Mouse (Mus musculus) C2C12 (cell line): ENCODE data around the gene Acsbg2. TPM values are rescaled to one million over a fixed set of nuclear protein-coding genes. Genes with fewer than 3 reads are reported as not detected.

Experiments used
- H3K27me3 ChIP-seq: one replicate; pipeline ENCODE4 v1.6.1; 2011; ENCODE audit not compliant: control insufficient read depth, insufficient read depth, insufficient read length
- H3K36me3 ChIP-seq: one replicate; pipeline ENCODE4 v1.6.1; 2011; ENCODE audit not compliant: control insufficient read depth, insufficient read depth
- H3K4me3 ChIP-seq: one replicate; pipeline ENCODE4 v1.5.1; 2011; ENCODE audit warnings: mild to moderate bottlenecking, control low read depth; ENCODE audit not compliant: poor library complexity, insufficient read depth, severe bottlenecking
- H3K79me2 ChIP-seq: one replicate; pipeline ENCODE4 v1.6.1; 2011; ENCODE audit not compliant: control insufficient read depth, insufficient read depth
- H3K79me3 ChIP-seq: one replicate; pipeline ENCODE4 v1.6.1; 2011; ENCODE audit warnings: low read depth, control low read depth
- H3ac ChIP-seq: one replicate; pipeline ENCODE3; 2011; ENCODE audit warnings: low read depth; ENCODE audit not compliant: control insufficient read depth, insufficient read length
- CEBPB ChIP-seq: IDR thresholded peaks from one replicate; pipeline ENCODE4 v1.6.1; 2011; ENCODE audit warnings: low read depth, mild to moderate bottlenecking, control low read depth, moderate library complexity
- CTCF ChIP-seq: IDR thresholded peaks from one replicate; pipeline ENCODE4 v1.5.1; 2011; ENCODE audit not compliant: control insufficient read depth, insufficient read depth, insufficient read length
- FOSL1 ChIP-seq: IDR thresholded peaks from one replicate; pipeline ENCODE4 v1.8.0; 2011; ENCODE audit warnings: mild to moderate bottlenecking, low read length; ENCODE audit not compliant: poor library complexity, insufficient read depth, severe bottlenecking
- MAX ChIP-seq: IDR thresholded peaks from one replicate; pipeline ENCODE4 v1.6.1; 2011; ENCODE audit warnings: mild to moderate bottlenecking, control low read depth
- MYOD1 ChIP-seq: IDR thresholded peaks from one replicate; pipeline ENCODE4 v1.6.1; 2011; ENCODE audit warnings: low read depth; ENCODE audit not compliant: control insufficient read depth, insufficient read length
- MYOG ChIP-seq: IDR thresholded peaks from one replicate; pipeline ENCODE4 v1.6.1; 2011; ENCODE audit not compliant: control insufficient read depth, insufficient read length; ENCODE audit errors: extremely low read depth
- USF1 ChIP-seq: IDR thresholded peaks from one replicate; pipeline ENCODE4 v1.6.1; 2011; ENCODE audit warnings: low read depth, mild to moderate bottlenecking, control low read depth, moderate library complexity
- polyA plus RNA-seq: library from polyadenylated mRNA; unstranded; fragments of >200 nt; fragmentation: generic; extraction: Trizol; gene quantifications from one replicate; pipeline ENCODE4 v1.2.1, GENCODE M21; 2012; ENCODE audit warnings: missing spikeins

The Acsbg2 gene
- polyA plus RNA-seq, 1 experiment = not detected

DNA sequence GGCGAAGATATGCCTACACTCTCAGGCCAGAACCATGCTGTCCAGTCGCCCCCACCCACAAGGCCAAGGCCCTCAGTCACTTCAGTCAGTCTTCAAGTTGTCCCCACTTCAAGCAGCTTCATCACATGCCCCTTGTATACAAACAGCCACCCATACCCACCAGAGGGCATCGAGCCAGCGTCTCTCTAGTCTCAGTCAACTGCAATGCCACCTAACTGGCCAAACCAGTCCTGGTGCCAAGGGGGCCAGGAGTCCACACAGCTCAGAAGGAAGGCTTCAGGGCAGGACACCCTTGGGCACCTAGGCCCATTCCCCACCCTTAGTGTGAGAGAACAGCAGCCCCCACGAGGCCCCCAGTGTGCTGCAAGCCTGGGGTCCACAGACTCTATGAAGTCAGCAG is 32.8 kb upstream of the Acsbg2 start:
- Histone ChIP-seq H3K79me2 (peaks cover 42% of the 10 kb centered on the region), H3ac (no peak overlapping the region), H3K27me3 (no peaks in the 10 kb centered on the region), H3K4me3 (no peak overlapping the region), H3K79me3 (peaks cover 2% of the 10 kb centered on the region), H3K36me3 (peaks cover 25% of the 10 kb centered on the region)
- TF ChIP-seq MYOD1 (no peak), CTCF (no peak), MYOG (no peak), MAX (no peak), CEBPB (no peak), FOSL1 (no peak), USF1 (no peak)

- Histone ChIP-seq H3K36me3 (peaks cover 29% of the 10 kb centered on the region), H3K27me3 (no peaks in the 10 kb centered on the region)
Measured at GRCm38 (mm10) chr17:56906166-56906565, 31.9 kb upstream of the Acsbg2 start.

DNA sequence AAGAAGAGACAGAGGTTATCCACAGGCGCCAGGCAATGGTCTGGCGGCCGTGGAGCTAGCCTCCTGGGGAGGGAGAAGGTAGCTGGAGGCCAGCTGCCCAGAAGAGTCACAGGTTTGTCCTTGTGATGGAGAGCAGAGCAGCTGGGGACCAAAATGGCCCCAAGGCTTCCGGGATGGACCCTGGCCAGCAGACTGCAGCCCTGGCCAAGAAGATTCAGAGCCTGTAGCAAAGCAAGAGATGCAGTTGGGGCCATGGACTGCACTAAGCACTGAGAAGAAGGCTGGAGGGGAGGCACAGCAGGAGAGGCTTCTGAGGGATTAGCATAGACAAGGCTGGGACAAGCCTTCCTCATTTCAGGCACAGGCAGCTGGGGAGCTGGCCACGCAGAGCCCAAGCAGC is 28.5 kb upstream of the Acsbg2 start:
- no peaks in the 10 kb centered on the region for H3K27me3 ChIP-seq
- TF ChIP-seq USF1 = no peak
- no peak for TF ChIP-seq MYOD1
- TF ChIP-seq FOSL1 = no peak
- no peak for TF ChIP-seq CTCF
- no peak for TF ChIP-seq CEBPB
- no peak for TF ChIP-seq MYOG
- no peak for TF ChIP-seq MAX

More at GRCm38 (mm10) chr17:56906166-56906565, 31.9 kb upstream of the Acsbg2 start:
- Histone ChIP-seq H3K79me3 (no peaks in the 10 kb centered on the region), H3ac (no peak overlapping the region), H3K79me2 (peaks cover 42% of the 10 kb centered on the region), H3K4me3 (no peak overlapping the region)
- no peak for TF ChIP-seq MYOD1
- no peak for TF ChIP-seq MYOG

GRCm38 (mm10) chr17:56897630-56898195 is 23.5 kb upstream of the Acsbg2 start:
- no peak overlapping the region for H3ac ChIP-seq
- peaks cover 41% of the 10 kb centered on the region for H3K36me3 ChIP-seq
- H3K79me3 ChIP-seq = no peaks in the 10 kb centered on the region
- TF ChIP-seq CEBPB = no peak
- TF ChIP-seq FOSL1 = no peak
- peak; percentile 89 for TF ChIP-seq CTCF
- H3K4me3 ChIP-seq = no peak overlapping the region
- H3K27me3 ChIP-seq = no peaks in the 10 kb centered on the region
- H3K79me2 ChIP-seq = no peaks in the 10 kb centered on the region

More for the DNA sequence above, 28.5 kb upstream of the Acsbg2 start:
- Histone ChIP-seq H3ac (no peak overlapping the region), H3K79me2 (peaks cover 18% of the 10 kb centered on the region), H3K4me3 (no peak overlapping the region), H3K79me3 (no peaks in the 10 kb centered on the region), H3K36me3 (peaks cover 29% of the 10 kb centered on the region)

GRCm38 (mm10) chr17:56896513-56897129 is 22.4 kb upstream of the Acsbg2 start:
- Histone ChIP-seq H3K27me3 (no peaks in the 10 kb centered on the region), H3K4me3 (no peak overlapping the region), H3K79me3 (no peaks in the 10 kb centered on the region), H3K79me2 (no peaks in the 10 kb centered on the region), H3ac (no peak overlapping the region), H3K36me3 (peaks cover 36% of the 10 kb centered on the region)
- TF ChIP-seq MYOD1 = no peak
- TF ChIP-seq MYOG = no peak
- TF ChIP-seq CEBPB = no peak
- TF ChIP-seq CTCF = no peak
- no peak for TF ChIP-seq FOSL1
- no peak for TF ChIP-seq USF1
- no peak for TF ChIP-seq MAX

- H3K79me2 ChIP-seq = no peaks in the 10 kb centered on the region
- H3K36me3 ChIP-seq = peaks cover 31% of the 10 kb centered on the region
- no peaks in the 10 kb centered on the region for H3K27me3 ChIP-seq
- TF ChIP-seq MYOD1 (no peak), CEBPB (no peak), USF1 (no peak), MAX (no peak), FOSL1 (no peak), CTCF (no peak), MYOG (no peak)
- H3K4me3 ChIP-seq = no peak overlapping the region
- H3K79me3 ChIP-seq = no peaks in the 10 kb centered on the region
- no peak overlapping the region for H3ac ChIP-seq
Measured at GRCm38 (mm10) chr17:56895368-56895918, 21.2 kb upstream of the Acsbg2 start.
